Mouse (Mus musculus) left cerebral cortex, postnatal 25 days (tissue): ENCODE results near the gene Cpa5. TPM values are rescaled to one million over a fixed set of nuclear protein-coding genes. Genes with fewer than 3 reads are reported as not detected.

ENCODE experiments used
- DNase-seq, 2 experiments: peaks; one replicate each; pipeline ENCODE4 v3.0.0; 2022; ENCODE audit warnings: low spot score in 2 of 2, mixed read lengths in 1 of 2
- intact Hi-C: fragments of 180-260 bp; cut with DNase I; formaldehyde crosslinking; loops from one replicate; pipeline ENCODE4 v1.15.1; 2025
- total RNA-seq, 2 experiments: library from RNA; stranded (reverse); gene quantifications; 2 replicates each; pipeline ENCODE4 v1.2.3; 2021

Gene Cpa5
- total RNA-seq, 2 experiments from 2014 or later: not detected

- intact Hi-C loops: no loop called here
- DNase-seq: no peak
These were observed 25.5 kb downstream of the Cpa5 start for GRCm38 (mm10) chr6:30636186-30636842.

GRCm38 (mm10) chr6:30638674-30639268 lies 28.0 kb downstream of the Cpa5 start, which contains the start of gene Cpa1:
Cpa1 (plus strand) TSS chr6:30639218.
- DNase-seq: no peak
- intact Hi-C loops: no loop called here

- no peak for DNase-seq
- intact Hi-C loops: no loop called here
These were observed 33.1 kb downstream of the Cpa5 start for GRCm38 (mm10) chr6:30643694-30644460.

- DNase-seq: no peak
- intact Hi-C loops: no loop called here
These were observed 33.7 kb downstream of the Cpa5 start for GRCm38 (mm10) chr6:30644462-30644861.

GRCm38 (mm10) chr6:30645379-30645778 lies 34.6 kb downstream of the Cpa5 start:
- DNase-seq: no peak
- intact Hi-C loops: no loop called here

- DNase-seq: peak; percentile 25 to 79
- intact Hi-C loops: no loop called here
These were observed 39.0 kb downstream of the Cpa5 start for GRCm38 (mm10) chr6:30649651-30650296.

GRCm38 (mm10) chr6:30652425-30653188 lies 41.8 kb downstream of the Cpa5 start:
- intact Hi-C loops: no loop called here
- DNase-seq: no peak

- no peak for DNase-seq
These were observed 42.7 kb downstream of the Cpa5 start for GRCm38 (mm10) chr6:30653518-30653917.

GRCm38 (mm10) chr6:30654402-30654859 lies 43.6 kb downstream of the Cpa5 start:
- intact Hi-C loops: no loop called here
- DNase-seq: no peak

More at GRCm38 (mm10) chr6:30653518-30653917, 42.7 kb downstream of the Cpa5 start:
- intact Hi-C loops: no loop called here

- no peak for DNase-seq
- intact Hi-C loops: no loop called here
These were observed 44.1 kb downstream of the Cpa5 start for GRCm38 (mm10) chr6:30654932-30655331.

- intact Hi-C loops: no loop called here
- no peak for DNase-seq
These were observed 46.5 kb downstream of the Cpa5 start for GRCm38 (mm10) chr6:30657279-30657678.

GRCm38 (mm10) chr6:30658619-30659018 lies 47.8 kb downstream of the Cpa5 start:
- intact Hi-C loops: no loop called here
- no peak for DNase-seq

- intact Hi-C loops: no loop called here
- DNase-seq: no peak
These were observed 54.0 kb downstream of the Cpa5 start for GRCm38 (mm10) chr6:30664776-30665175.

- intact Hi-C loops: no loop called here
- no peak for DNase-seq
These were observed 54.5 kb downstream of the Cpa5 start for GRCm38 (mm10) chr6:30665296-30665695.

- DNase-seq: no peak
- intact Hi-C loops: no loop called here
These were observed 55.2 kb downstream of the Cpa5 start for GRCm38 (mm10) chr6:30666043-30666442.

- no peak for DNase-seq
- intact Hi-C loops: no loop called here
These were observed 56.8 kb downstream of the Cpa5 start for GRCm38 (mm10) chr6:30667585-30667984.

GRCm38 (mm10) chr6:30671696-30672095 lies 60.9 kb downstream of the Cpa5 start:
- intact Hi-C loops: no loop called here
- DNase-seq: no peak

- intact Hi-C loops: no loop called here
- DNase-seq: no peak
These were observed 63.2 kb downstream of the Cpa5 start for GRCm38 (mm10) chr6:30673764-30674561.
